Mouse (Mus musculus) T-cell, adult 66 days (primary cell): ENCODE results near the gene Ddx59. TPM values are rescaled to one million over a fixed set of nuclear protein-coding genes. Genes with fewer than 3 reads are reported as not detected.

ENCODE experiments used
- total RNA-seq, 2 experiments: library from RNA; stranded (reverse); gene quantifications; 3 replicates in 1 of 2; 4 replicates in 1 of 2; pipeline ENCODE4 v1.2.4; 2023

Gene Ddx59
- total RNA-seq = 10 to 100 TPM; 13.1 to 14.4 TPM

GRCm38 (mm10) chr1:136414798-136415755, at the start of gene Ddx59:
TSS of gene Ddx59 (plus strand) at chr1:136415271.

GRCm38 (mm10) chr1:136466143-136466811, 51.2 kb downstream of the Ddx59 start, which contains the start of gene Kif14:
TSS of gene Kif14 (plus strand) at chr1:136466343.

Other genes starting within 250 kb of the Ddx59 start
- not detected for gene Mroh3, start 202.4 kb upstream of the Ddx59 start, total RNA-seq
- gene Inava, start 181.0 kb upstream of the Ddx59 start, total RNA-seq = not detected
- not detected for gene Gpr25, start 154.4 kb upstream of the Ddx59 start, total RNA-seq
- gene Camsap2, start 69.2 kb upstream of the Ddx59 start, total RNA-seq = 10 to 100 TPM; 36.5 to 38.0 TPM
- gene Kif14, start 51.1 kb downstream of the Ddx59 start, total RNA-seq = 1 to 10 TPM in 1 of 2 experiments, under 1 TPM in 1; 0.71 to 1.6 TPM
- gene Zfp281, start 209.6 kb downstream of the Ddx59 start, total RNA-seq = 10 to 100 TPM; 51.1 to 56.7 TPM